Mouse (Mus musculus): ENCODE results near the gene Dbf4.

The Dbf4 gene

DNA sequence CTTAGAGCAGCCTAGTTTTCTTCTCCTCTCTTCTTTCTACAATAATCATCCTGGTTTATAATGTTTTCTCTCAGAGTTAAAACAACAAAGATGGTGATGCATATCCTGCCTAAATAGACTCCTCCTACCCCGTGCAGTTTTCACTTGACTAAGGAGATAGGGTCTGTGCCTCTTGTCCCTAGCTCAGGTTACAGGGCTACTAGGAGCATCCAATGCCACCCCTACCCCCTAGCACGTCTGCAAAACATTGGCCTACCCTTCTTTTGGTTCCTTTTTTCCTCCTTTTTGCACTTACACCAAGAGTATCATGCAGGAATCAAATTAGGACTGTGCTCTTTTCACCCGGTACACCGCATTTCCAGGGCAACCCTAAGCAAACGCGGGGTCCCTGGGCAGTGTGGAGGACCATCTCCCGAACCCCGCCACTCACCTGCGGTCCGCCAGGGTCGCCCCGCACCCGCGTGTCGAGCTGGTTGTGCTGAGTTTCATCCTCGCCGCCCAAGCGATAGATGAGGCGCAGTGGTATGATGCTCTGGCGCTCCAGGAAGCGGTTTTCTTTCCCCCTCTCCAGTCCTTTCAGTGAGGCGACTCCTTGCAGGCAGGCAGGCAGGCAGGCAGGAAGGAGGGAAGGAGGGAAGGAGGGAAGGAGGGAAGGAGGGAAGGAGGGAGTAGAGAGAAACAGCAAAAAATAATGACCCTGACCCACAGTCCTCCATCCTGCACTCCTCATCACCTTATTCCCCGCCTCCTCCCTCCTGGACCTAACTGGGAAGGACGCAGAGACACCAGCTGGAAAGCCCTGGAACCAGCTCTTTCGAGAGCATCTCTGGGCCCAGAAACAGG is 55.5 kb downstream of the Dbf4 start:
- DNase-seq = no peak

DNA sequence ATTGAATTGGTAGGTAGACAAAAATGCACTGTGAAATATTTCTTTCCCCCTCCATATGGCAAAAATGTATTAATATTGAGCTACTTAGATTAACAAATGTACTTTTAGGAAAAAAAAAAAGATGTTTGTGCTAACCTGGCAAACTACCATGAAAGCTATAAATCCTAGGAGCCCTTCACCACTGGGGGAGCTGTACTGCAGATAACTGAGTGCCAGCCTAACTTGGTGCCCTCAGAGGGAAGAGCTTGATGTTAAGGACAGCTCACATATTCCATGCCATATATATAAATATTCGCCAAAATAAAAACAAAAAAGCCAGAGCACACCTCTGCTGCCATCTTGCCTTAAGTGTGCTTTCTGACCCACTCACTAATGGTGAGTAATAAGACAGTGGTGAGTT is 60.2 kb downstream of the Dbf4 start:
- no peak for DNase-seq

DNA sequence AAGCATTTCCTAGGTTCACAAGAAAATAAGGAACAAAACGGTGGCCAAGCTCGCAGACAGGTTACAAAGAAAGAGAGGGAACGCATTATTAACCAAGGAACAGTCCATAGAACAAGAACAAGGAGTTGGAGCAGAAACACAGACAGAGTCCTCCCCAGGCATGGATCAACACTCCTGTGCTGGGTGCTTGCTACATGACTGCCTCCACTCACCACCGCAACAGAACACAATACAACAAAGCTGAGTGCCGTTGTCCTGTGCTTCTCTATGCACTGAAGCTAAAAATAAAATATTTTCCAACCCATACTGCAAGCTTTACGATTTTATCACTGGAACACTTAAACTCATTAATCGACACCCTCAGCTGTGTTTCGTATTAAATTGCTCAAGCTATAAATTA is 64.8 kb downstream of the Dbf4 start:
- no peak for DNase-seq

DNA sequence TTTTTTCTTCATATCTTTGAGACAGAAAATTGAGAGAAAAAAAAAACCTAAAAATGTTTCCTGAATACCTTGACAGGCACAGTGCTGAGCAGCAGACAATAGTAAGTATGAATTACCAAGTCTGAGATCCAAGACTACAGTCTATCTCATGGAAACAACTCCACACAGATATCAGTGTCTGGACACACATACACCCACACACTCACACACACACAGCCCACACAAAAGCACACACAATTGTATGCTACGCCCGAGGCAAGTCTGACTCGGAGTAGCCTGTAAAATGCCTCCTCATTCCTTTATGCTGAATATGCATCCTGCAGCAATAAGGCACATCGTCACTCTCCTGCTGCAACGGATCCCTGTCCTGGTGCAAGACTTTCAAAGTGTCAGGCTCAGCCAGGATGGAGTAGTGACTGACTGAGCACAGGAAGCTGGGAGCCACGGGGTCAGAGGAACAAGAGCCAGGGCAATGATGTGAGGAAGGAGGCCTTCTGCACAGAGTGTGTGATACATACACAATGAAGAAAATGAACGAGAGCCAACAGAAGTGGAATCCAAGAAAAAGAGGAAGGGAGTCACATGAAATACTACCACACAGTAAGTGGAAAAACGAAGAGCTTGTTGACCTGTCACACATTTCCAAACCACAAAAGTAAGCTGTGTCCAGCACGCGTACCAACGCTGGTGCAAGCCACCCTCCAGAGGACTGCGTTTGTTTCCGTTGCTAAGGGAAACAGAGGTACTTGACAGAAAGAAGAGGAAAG is 65.4 kb downstream of the Dbf4 start:
- no peak for DNase-seq

DNA sequence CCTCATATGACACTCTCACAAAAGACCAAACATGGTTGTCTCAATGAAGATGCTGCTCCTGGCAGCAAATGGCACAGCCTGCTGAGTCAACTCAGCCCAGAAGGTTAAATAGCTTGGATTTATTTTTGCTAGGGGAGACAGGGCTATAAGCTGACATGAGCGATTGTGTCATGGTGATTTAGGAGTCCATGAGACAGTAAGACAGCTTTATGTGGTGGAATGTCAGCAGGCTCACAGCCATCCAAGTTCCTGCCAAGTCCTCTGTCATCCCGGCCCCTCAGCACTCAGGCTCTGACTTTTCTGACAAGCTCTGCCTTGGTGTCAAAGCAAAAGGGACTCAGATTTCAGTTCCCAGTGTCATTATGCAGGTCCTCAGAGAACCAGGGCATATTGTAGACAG is 66.2 kb downstream of the Dbf4 start:
- DNase-seq = no peak

DNA sequence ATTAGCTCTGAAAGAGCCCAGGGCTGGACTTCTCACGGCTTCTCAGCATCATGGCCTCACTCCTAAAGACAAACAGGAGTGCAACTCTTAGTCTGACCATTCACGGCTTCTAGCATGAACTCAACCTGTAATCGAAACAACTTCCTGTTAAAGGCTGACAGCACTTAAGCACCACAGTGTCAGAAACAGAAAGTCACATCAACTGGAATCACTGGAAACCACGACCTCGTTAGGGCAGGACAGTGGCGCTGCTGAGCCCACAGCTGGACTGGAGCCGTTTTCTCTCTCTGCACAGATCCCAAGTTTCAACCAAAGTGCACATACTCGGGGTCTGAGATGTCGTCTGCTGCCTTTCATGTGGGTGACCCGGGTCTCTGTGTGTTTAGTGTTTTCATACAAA is 73.0 kb downstream of the Dbf4 start:
- DNase-seq = no peak
